In the genomic region with DNA sequence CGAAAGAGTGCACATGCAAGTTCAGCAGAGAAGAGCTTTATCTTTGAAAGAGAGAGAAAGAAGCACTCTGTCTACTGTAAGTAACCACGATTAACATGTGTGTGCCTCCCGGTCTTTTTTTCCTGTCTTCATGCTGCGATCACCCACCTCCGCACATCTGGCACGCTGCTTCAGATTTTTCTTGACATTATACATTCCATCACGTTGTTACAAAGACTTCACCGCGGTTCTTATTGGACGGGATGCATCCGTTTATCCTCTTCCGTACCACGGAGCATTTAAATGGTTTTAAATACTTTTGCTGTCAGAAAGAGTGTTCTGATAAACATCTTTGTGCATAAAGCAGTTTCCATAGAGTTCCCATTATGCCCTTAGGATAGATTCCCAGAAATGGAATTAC, we compare ENCODE assay signal across 30 mouse cellular contexts.
A peak's percentile ranks its signal among the peaks of the same experiment; 100 is the strongest.
DNase-seq lines count a peak whose midpoint lies in the region; ATAC-seq and TF ChIP-seq lines count a peak whose summit lies in the region.
"Had no signal": no experiment of that assay in that cellular context is flagged by ENCODE, and none has a peak within 500 bp of the region (broad histone marks: within the 10 kb centered on the region; RNA-seq: fewer than 3 reads in every experiment).

No protein-coding gene starts in this region.

- peak overlapping the region; percentile 11; the same call in 1 of the 2 replicates for H3K4me2 ChIP-seq in intestine, embryonic 14.5 days (ENCODE audit: low read length)
- no peak overlapping the region for H3K4me2 ChIP-seq in intestine, embryonic 16.5 days (ENCODE audit: low read depth, low read length)
- H3K4me2 ChIP-seq in lung, embryonic 16.5 days (ENCODE audit: low read depth, low read length): peak overlapping the region; percentile 16; the same call in 1 of the 2 replicates
- H3K4me2 ChIP-seq in intestine, postnatal 0 days (replicated peaks; ENCODE audit: low read depth): peak overlapping the region; percentile 9; the same call in 1 of the 2 replicates
- H3K4me2 ChIP-seq: forebrain, embryonic 12.5 days; forebrain, embryonic 15.5 days; heart, embryonic 13.5 days; hindbrain, embryonic 12.5 days; hindbrain, embryonic 15.5 days had no signal

- no peaks in the 10 kb centered on the region for H3K36me3 ChIP-seq in intestine, embryonic 14.5 days (ENCODE audit: control insufficient read depth, insufficient read depth, low read length)
- H3K36me3 ChIP-seq in intestine, embryonic 16.5 days (ENCODE audit: control insufficient read depth, insufficient read depth, low read length): no peaks in the 10 kb centered on the region
- H3K36me3 ChIP-seq in lung, embryonic 16.5 days (ENCODE audit: control insufficient read depth, insufficient read depth, low read length): no peaks in the 10 kb centered on the region
- no peaks in the 10 kb centered on the region for H3K36me3 ChIP-seq in intestine, postnatal 0 days (ENCODE audit: control insufficient read depth, insufficient read depth)
- H3K36me3 ChIP-seq: forebrain, embryonic 12.5 days; forebrain, embryonic 15.5 days; G1E; heart, embryonic 10.5 days; heart, embryonic 13.5 days; hindbrain, embryonic 12.5 days; hindbrain, embryonic 15.5 days had no signal

- TF ChIP-seq CTCF in intestine, postnatal 0 days (IDR thresholded peaks at IDR 0.05; ENCODE audit: low read depth): no peak

- H3K27ac ChIP-seq in intestine, embryonic 14.5 days (ENCODE audit: low read depth): no peak overlapping the region
- no peak overlapping the region for H3K27ac ChIP-seq in intestine, embryonic 16.5 days (ENCODE audit: low read length)
- no peak overlapping the region for H3K27ac ChIP-seq in lung, embryonic 16.5 days (ENCODE audit: low read length)
- H3K27ac ChIP-seq in brown adipose tissue, adult 24 weeks (replicated peaks; ENCODE audit: low read depth, low read length): no peak overlapping the region
- no peak overlapping the region for H3K27ac ChIP-seq in intestine, postnatal 0 days (ENCODE audit: low read depth, low read length)
- H3K27ac ChIP-seq: forebrain, embryonic 12.5 days; forebrain, embryonic 15.5 days; heart, adult 2 months; heart, embryonic 10.5 days; heart, embryonic 13.5 days; hindbrain, embryonic 12.5 days; hindbrain, embryonic 15.5 days had no signal

- H3K9me3 ChIP-seq in intestine, embryonic 14.5 days (ENCODE audit: control insufficient read depth, low read length): no peaks in the 10 kb centered on the region
- no peaks in the 10 kb centered on the region for H3K9me3 ChIP-seq in intestine, embryonic 16.5 days (ENCODE audit: control insufficient read depth, low read length)
- H3K9me3 ChIP-seq in lung, embryonic 16.5 days (ENCODE audit: control insufficient read depth, low read length): no peaks in the 10 kb centered on the region
- H3K9me3 ChIP-seq in intestine, postnatal 0 days (ENCODE audit: control insufficient read depth): no peaks in the 10 kb centered on the region
- H3K9me3 ChIP-seq: forebrain, embryonic 12.5 days; forebrain, embryonic 15.5 days; heart, embryonic 10.5 days; heart, embryonic 13.5 days; hindbrain, embryonic 12.5 days; hindbrain, embryonic 15.5 days had no signal

- DNase-seq in intestine, embryonic 14.5 days (ENCODE audit: low spot score): no peak
- DNase-seq in lung, postnatal 4 days: no peak
- no peak for DNase-seq in left cerebral cortex, adult 11 months (ENCODE audit: low spot score)
- no peak for DNase-seq in thymus, postnatal 14 days
- DNase-seq: adrenal gland, adult 2 months; adrenal gland, postnatal 14 days; B cell, adult 2 months; cerebellum, adult 11-12 months; cerebellum, adult 8-10 months; cerebellum, postnatal 10 days; cerebellum, postnatal 36 days; embryo, embryonic 11 days; gastrocnemius, postnatal 10 days; gastrocnemius, postnatal 36 days; heart, adult 2 months; heart, postnatal 14 days; heart, postnatal 4 days had no signal

- H3K4me3 ChIP-seq in intestine, embryonic 14.5 days (ENCODE audit: low read depth, low read length): no peak overlapping the region
- H3K4me3 ChIP-seq in intestine, embryonic 16.5 days (ENCODE audit: low read length): no peak overlapping the region
- H3K4me3 ChIP-seq in lung, embryonic 16.5 days (ENCODE audit: low read length): no peak overlapping the region
- peak overlapping the region; percentile 5; the same call in 1 of the 2 replicates for H3K4me3 ChIP-seq in brown adipose tissue, adult 24 weeks (ENCODE audit: insufficient read depth, low read depth, low read length)
- no peak overlapping the region for H3K4me3 ChIP-seq in intestine, postnatal 0 days (ENCODE audit: low read depth, low read length)
- H3K4me3 ChIP-seq: erythroblast, embryonic 14.5 days; forebrain, embryonic 12.5 days; forebrain, embryonic 15.5 days; heart, adult 2 months; heart, embryonic 10.5 days; heart, embryonic 13.5 days; hindbrain, embryonic 12.5 days; hindbrain, embryonic 15.5 days had no signal

- no peaks in the 10 kb centered on the region for H3K27me3 ChIP-seq in intestine, embryonic 14.5 days (replicated peaks; ENCODE audit: control insufficient read depth, insufficient read depth, low read length)
- H3K27me3 ChIP-seq in intestine, embryonic 16.5 days (replicated peaks; ENCODE audit: control insufficient read depth, insufficient read depth, low read length): no peaks in the 10 kb centered on the region
- no peaks in the 10 kb centered on the region; the same call in 1 of the 2 replicates for H3K27me3 ChIP-seq in lung, embryonic 16.5 days (ENCODE audit: control insufficient read depth, insufficient read depth, low read depth, low read length)
- H3K27me3 ChIP-seq in intestine, postnatal 0 days (replicated peaks; ENCODE audit: control insufficient read depth, insufficient read depth, low read length): no peaks in the 10 kb centered on the region
- H3K27me3 ChIP-seq: hindbrain, embryonic 15.5 days; Patski had no signal

- no peak overlapping the region for H3K9ac ChIP-seq in intestine, embryonic 14.5 days (ENCODE audit: low read length)
- no peak overlapping the region for H3K9ac ChIP-seq in intestine, embryonic 16.5 days (ENCODE audit: low read depth, low read length)
- no peak overlapping the region for H3K9ac ChIP-seq in lung, embryonic 16.5 days (ENCODE audit: low read length)
- H3K9ac ChIP-seq in intestine, postnatal 0 days (ENCODE audit: low read depth, low read length): no peak overlapping the region
- H3K9ac ChIP-seq: forebrain, embryonic 12.5 days; forebrain, embryonic 15.5 days; heart, embryonic 13.5 days; hindbrain, embryonic 12.5 days; hindbrain, embryonic 15.5 days had no signal

- peaks cover under 1% of the 10 kb centered on the region; the same call in 1 of the 2 replicates for H3K4me1 ChIP-seq in intestine, embryonic 14.5 days (replicated peaks; ENCODE audit: control insufficient read depth, insufficient read depth, low read length)
- peaks cover 2% of the 10 kb centered on the region; the same call in 1 of the 2 replicates for H3K4me1 ChIP-seq in intestine, embryonic 16.5 days (ENCODE audit: control insufficient read depth, insufficient read depth, low read length)
- no peaks in the 10 kb centered on the region for H3K4me1 ChIP-seq in lung, embryonic 16.5 days (replicated peaks; ENCODE audit: control insufficient read depth, insufficient read depth, low read length)
- H3K4me1 ChIP-seq in brown adipose tissue, adult 24 weeks (ENCODE audit: control insufficient read depth, insufficient read depth, insufficient read length, low read length): peaks cover 5% of the 10 kb centered on the region; the same call in 1 of the 2 replicates
- no peaks in the 10 kb centered on the region for H3K4me1 ChIP-seq in intestine, postnatal 0 days (replicated peaks; ENCODE audit: control insufficient read depth, insufficient read depth, low read length)
- H3K4me1 ChIP-seq: heart, embryonic 13.5 days had no signal

- no peak for ATAC-seq in intestine, embryonic 14.5 days (replicated peaks; ENCODE audit: low FRiP score, low TSS enrichment, low read depth)
- no peak for ATAC-seq in intestine, embryonic 16.5 days
- no peak for ATAC-seq in lung, embryonic 16.5 days (ENCODE audit: low read depth)
- ATAC-seq in intestine, postnatal 0 days: no peak
- ATAC-seq: forebrain, embryonic 15.5 days; Patski had no signal

- 33% methylated on average over 13 of the region's 13 CpGs for WGBS in intestine, embryonic 14.5 days
- 56% methylated on average over 13 of the region's 13 CpGs for WGBS in intestine, embryonic 16.5 days
- WGBS in lung, embryonic 16.5 days: 41% methylated on average over 13 of the region's 13 CpGs
- 65% methylated on average over 13 of the region's 13 CpGs for WGBS in intestine, postnatal 0 days
